Mouse (Mus musculus) hindlimb bud, embryonic 11.5 days (tissue): ENCODE results near the gene Abcg2.
"Not testable (repeated sequence)": the region's sequence is repeated elsewhere in the genome, so short reads cannot be mapped to it uniquely, and the experiment has no call there.

Experiments used
- DNase-seq: peaks from one replicate; pipeline ENCODE4 v3.0.0-alpha.2; 2012; ENCODE audit warnings: low read depth, low spot score; ENCODE audit errors: extremely low spot score

Gene Abcg2

DNA sequence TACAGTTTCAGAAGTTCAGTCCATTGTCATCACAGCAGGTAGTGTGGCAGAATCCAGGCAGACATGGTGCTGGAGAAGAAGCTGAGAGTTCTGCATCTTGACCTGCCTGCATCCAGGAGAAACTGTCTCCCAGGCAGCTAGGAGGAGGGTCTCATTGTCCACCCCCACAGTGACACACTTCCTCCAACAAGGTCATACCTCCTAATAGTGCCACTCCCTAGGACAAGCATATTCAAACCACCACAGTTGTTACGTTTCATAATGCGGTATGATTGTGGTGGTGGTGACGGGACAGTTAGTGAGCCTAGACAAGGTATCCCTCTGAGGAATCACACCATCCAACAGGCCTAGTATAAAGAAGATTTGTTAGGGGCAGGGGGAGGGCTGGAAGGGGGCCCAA is at the start of gene Abcg2:
TSS of gene Abcg2 (plus strand) at position 301 of the 400 bp plus-strand sequence.
- DNase-seq: not testable (repeated sequence)

DNA sequence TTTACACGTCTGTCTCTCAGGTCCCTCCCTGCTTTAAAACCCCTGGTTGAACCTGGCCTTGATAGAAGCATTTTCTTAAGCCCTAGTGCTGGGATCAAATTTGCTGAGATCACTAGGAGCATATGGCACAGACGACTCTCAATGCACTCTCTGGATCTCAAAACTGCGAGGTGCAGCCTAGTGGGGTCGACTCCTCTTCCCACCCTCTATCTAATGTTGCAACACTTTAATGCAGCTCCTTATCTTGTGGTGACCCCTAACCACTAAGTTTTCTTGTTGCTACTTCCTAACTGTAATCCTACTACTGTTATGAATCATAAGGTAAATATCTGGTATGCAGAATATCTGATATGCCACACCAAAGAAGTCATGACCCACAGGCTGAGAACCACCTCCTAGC is 44.1 kb upstream of the Abcg2 start:
- not testable (repeated sequence) for DNase-seq

DNA sequence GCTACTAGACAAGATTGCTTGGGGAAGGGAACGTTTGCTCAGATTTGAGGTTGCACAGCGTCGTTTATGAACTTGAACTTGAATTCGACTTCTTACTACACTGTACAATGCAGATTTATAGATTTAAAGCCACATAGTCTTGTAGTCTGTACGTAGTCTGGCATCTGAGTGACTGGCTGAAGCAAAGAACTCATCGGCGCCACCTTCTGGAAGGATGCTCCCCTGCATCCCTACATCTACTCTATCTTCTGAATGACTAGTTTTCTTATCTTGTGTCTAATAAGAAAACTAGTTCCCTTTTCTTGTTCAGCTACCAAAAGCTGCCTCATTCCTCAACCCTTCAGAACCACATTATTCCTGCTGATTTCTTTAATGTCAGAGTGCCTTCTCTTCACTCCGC is 41.5 kb upstream of the Abcg2 start:
- not testable (repeated sequence) for DNase-seq

DNA sequence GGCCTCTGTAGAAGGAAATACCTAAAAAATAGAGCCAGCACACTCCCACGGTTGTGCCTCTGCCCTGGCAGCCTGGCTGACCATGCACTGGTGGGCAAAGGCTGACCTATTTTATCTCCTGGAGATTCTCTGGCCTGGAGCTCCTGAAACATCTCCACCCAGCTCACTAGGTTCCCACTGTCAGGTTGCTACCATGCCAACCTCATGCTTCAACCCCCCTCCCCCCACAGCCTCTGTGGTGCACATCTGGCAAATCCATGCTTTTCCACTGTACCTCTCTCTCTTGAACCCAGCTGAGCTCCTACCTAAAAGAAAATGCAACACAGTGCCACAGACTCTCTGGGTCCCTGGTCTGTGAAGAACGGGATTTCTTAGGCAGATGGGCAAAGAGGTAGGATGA is 39.4 kb upstream of the Abcg2 start:
- not testable (repeated sequence) for DNase-seq

DNA sequence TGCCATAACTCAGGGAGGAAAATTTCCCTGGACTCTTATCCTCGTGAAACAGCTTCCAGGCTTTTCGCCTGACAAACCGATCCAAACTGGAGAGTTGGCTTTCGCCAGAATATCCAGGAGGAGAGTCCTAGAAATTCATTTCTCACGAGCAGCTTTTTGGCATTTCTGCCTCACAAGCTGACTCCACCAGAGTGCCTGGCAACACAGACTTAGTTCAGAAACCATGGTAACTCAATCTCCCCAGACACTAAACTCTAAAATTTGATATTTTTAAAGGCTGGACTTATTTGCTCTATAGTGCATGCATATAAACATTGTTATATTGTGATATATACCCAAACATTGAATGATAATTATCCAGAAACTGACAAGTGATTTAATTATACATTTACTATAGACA is 38.3 kb upstream of the Abcg2 start:
- not testable (repeated sequence) for DNase-seq

DNA sequence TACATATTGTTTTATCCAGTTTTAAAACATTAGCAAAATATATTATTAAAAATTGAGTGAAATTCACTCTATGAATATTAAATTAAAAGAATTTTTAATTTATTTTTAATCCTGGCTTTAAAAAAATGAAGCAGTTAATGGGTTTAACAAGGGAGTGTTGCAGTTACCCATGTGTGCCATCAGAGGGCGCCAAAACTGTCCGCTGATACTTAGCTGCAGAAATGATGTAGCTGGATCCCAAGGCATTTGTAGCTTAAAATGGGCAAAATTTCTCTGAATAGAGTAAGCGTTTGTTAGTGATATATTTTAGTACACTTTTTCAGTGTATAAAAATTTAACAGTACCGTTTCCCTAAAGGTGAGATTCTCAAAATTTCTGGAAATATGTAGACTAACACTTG is 37.5 kb upstream of the Abcg2 start:
- DNase-seq: peak; percentile 46

DNA sequence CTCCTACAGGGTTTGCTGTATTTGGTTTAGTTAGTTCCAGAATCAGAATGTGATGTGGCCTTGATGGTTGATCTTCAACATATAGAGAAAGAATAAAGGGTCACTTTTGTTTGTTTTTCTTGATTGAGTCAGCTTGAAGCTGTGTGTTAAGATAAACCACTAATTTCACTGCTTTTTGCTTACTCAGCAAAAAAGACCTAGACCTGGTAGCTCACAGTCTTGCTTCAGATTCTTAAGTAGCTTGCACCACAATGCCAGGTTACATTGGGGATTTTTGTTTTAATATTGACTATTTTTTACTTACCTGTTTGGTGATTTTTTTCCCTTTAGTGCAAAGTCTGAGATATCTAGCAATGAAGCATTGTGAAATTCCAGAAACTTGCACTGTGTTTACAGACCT is 30.5 kb upstream of the Abcg2 start:
- DNase-seq: not testable (repeated sequence)

DNA sequence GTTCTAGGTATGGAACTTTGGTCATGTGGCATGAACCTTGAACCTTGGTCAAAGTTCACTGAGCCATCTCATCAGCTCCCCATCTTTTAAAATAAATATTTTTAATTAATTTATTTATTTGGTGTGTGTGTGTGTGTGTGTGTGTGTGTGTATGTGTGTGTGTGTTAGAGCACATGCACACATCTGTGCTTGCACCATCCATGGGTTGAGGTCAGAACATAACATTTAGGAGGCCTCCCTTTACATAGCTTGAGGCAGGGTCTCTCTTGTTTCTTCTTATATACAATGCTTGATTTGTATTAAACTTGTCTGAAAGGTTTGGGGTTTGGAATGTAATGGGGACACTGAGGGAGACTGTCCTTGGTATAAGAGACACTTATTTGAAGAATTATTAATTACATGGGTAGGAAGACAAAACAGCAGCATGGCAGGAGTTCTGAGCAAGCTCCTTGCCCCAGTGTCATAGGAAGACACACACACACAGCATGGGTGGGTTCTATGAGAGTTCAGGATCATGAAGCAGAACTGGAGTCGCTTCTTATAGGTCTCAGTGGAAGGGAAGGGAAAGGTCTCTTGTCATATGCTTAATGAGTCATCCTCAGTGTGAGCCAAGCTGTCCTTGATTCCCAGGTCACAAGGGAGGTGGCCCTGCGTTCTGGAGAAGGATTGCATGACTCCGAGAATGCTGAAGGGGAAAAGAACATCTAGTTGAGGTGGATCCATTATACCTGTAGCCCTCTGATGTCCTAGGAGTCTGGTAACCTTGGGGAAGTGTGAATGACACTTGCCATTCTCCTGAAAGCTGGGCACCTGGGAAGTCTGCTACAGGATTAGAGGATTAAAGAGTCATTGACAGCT is 9.9 kb downstream of the Abcg2 start:
- DNase-seq: not testable (repeated sequence)

DNA sequence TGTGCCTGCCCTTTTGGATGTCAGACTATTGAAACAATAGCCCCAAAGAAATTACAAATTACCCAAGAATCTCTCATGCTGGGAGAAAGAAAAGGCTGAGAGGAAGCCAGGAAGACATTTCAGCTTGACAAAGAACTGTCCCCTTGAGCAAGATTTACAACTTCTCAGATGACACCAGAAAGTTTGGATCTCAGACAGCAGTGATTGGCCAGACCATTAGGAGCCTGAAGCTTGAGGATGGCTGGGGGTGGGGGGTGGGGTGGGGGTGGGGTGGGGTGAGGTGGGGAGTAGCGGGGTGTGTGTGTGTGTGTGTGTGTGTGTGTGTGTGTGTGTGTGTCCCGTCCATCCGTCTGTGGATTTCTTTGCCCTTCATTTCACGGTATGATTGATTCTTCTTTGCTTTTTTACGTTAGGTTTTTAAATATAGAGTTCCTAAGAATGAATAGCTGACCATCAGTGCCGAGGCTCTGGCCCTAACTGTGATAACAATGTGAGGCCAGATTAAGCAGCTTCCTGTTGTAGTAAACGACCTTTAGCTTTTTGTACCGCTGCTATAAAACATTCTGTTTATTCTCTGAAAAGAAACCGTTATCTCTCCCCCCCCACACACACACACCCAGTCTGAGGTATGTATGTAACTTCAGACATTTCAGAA is 11.4 kb downstream of the Abcg2 start:
- not testable (repeated sequence) for DNase-seq

DNA sequence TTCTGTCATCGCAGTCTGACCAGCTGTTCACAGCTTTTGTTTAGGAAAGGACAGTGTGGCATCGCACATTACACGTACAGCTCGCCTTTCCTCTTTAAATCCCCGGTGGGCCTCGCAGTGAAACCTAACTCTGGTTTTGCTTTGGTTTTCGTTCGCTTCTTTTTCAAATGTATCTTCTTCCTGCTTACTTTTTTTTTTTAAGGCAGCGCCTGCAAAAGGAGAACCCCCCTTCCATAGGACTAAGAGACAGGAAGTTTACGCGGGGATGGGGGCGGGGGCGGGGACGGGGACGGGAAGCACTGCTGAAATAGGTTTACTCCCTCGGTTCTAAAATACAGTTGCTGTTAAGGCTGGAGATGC is 12.0 kb downstream of the Abcg2 start:
- no peak for DNase-seq

DNA sequence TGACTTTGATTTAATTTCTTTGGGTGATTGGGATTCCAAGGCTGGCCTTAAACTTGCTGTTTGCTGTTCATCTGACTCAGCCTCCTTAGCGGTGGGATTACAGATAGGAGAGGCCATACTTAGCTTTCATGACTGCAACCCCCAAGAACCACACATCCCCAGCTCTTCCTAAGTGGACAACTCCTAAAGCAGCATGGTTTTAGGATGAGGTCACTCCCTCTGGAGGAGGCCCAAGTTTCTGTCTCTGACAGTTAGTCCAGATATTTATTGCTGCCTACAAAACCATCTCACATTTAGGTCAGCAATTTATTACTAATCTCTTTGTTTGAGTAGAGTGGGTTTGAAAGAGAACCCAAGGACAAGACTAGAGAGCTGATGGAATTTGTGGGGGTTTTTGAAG is 17.8 kb downstream of the Abcg2 start:
- DNase-seq: not testable (repeated sequence)

DNA sequence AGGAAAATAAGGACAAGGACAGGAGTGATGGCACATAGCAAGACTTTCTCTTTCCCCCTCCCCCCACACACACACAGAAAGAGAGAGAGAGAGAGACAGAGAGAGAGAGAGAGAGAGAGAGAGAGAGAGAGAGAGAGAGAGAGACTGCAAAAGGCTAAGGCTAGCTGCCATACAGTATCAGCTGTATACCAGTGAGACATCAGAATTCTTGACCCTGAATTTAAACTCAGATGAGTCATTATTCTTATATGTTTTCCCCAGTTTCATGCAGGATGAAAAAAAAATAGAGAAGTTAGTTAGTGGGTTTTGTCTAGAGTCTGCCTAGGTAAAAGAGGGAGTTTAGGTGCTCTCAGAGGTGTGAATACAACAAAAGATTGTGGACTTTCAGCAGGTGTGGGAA is 18.7 kb downstream of the Abcg2 start:
- DNase-seq: not testable (repeated sequence)

DNA sequence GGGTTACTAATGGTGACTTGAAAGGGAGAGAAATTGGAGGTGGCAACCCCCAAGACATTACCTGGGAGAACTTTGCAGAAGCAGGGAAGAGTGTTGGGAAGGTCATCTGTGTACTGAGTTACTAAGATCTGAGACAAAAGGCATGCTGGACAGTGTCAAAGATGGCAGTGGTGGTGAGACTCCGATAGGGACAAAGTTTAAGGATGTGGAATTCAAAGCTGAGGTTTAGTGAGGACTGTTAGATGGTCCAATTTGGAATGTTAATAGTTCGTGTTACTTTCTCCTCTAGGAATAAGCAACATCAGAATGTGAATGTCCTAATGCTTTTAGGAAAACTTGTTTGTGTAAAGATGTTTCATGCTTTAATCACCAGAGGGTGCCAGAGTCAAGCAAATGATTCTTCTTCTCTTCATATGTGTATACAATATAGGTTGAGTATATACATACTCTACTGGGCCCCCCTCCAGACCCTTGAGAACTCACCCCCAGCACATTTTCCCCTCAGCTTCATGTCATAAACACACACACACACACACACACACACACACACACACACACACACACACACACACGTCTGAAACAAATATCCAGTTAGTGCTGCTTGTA is 19.3 kb downstream of the Abcg2 start:
- DNase-seq: not testable (repeated sequence)

DNA sequence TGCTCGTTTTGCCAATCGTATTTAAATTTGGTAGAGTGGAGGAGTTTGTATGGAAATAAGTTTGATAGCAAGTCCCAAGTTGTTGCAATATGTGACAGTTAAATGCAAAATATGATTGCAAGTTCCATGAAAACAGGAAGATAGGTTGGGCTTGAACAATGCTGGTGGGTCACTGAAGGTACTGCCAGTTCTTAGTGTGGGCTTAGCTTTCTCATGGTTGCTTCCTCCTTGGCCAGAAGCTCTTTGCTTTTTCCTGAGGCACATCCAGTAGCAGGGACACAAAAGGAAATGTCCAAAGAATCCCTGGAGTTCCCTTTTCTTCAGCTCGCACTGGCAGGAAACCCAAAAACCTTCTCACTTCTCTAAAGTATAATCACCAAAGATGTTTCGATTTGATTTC is 22.3 kb downstream of the Abcg2 start:
- no peak for DNase-seq

DNA sequence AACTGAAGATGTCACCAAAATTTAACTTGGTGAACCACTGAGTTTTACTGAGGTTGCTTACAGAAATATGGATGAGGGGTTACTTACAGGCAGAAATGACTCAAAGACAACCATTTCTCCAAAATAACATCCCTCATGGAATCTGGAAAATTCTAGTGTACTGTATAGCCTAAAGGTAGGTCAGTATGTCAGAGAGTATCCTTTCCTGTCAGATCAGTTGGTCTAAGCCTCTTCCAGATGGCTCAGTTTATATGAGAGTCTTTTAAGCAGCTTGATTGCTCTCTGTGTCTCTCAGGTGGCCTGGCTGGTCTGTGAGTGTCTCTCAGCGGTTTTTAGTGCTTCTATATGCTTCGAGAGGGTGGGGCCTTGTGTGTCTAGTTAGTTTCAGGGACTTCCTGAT is 24.1 kb downstream of the Abcg2 start:
- DNase-seq: no peak

DNA sequence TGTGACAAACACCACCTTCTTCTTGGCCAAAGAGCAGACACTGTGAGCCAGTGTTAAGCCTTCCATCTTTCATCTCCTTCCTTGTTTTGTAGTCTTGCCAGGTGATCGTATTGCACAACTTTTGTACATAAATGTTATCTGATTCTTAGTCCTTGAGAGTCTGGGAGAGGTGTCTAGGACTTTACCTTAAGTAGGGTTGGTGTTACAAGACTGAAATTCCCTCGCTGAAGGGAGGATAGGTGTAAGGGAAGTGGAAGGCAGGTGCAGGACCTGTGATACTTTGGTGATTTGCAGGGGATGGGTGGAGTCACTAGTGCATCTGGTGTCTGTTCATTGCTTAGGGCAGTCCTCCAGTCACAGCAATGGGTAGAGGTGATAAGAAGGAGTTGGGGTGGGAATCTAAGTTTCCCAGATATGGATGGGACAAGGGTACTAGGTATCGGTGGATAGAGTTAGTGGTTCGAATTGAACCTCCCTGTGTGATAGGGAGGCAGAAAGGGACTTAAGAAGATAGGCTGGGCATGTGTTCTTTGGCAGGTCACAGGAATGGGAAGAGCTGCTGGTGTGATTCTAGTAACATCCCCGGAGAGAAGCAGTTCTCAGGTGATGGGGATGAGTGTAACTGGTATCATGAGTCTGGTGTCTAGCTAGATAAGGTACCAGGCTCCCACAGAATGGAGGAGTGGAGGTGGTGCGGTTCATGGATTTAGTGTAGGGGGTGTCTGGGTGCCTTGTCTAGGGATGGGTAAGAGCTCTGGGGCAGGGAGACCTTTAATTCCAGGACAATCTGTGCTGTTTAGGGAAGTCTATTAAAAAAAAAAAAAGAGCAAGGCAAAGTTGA is 25.8 kb downstream of the Abcg2 start:
- DNase-seq: no peak

DNA sequence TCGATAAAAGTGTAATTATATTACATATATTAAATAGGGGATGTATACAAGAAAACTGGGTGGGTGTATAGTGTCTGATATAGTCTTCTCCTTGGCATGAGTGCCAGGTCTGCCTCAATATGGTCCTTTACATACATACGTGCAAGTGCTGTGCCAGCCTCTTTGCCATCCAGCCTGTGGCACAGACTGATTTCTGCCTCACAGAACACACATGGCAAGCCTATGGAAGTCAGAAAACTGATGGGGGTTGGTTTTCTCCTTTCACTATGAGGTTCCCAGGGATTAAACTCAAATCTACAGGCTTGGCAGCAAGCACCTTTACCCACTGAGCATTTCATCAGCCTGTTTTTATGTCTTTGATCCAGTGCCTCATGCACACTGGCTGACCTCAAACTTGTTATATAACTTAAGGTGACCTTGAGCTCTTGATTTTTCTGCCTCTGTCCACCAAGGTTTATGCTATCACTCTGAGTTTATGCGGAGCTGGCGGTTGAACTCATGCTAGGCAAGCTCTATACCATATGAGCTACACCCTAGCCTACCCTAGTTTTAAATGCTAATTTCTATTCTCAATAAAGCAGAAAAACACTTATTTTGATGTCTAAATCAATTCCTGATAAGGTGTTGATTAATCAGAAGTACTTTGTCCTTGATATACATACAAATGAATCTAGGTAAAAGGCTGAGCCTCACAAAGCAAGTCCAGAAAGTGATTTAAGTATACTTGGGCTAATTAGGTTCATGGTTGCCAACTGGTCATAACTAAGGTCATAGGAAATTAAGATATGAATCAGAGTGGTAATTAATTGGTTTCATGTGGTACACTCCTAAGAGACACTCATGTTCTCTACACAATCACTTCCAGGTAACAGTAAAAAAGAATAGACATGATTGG is 26.7 kb downstream of the Abcg2 start:
- DNase-seq: no peak

DNA sequence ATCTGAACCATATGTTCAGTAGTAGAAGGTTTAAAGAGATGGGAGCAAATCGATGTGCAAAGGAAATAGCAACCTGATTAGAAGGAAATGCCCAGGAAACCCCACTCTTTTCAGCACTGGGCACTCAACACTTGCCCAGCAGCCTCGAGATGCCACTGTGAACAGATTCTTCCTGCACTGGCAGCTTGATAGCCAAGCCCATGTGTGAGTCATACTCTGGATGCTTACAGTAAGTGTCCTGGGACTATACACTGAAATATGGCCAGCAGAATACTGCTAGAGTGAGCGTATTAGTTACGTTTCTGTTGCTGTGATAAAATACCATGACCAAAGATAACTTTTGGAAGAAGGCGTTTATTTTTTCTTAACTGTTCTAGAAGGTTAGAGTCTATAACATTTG is 39.8 kb downstream of the Abcg2 start:
- DNase-seq: no peak

DNA sequence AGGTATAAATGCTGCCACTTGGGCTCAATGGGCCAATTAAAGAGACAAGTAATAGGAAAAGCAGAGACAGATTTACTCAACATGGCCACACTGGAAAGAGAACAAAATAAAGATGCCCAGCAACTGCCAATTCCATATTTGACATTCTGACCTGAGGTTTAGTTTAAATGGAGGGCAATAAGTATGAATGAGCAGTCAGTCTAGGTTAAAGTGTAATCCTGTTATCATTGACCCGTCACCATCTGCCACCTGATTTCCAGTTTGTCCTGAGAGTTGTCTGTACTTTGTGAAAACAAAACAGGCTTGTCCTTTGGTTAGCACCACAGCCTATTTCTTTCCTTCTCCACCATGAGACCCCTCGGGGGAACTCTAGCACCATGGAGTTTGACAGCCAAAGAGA is 44.9 kb downstream of the Abcg2 start:
- no peak for DNase-seq

DNA sequence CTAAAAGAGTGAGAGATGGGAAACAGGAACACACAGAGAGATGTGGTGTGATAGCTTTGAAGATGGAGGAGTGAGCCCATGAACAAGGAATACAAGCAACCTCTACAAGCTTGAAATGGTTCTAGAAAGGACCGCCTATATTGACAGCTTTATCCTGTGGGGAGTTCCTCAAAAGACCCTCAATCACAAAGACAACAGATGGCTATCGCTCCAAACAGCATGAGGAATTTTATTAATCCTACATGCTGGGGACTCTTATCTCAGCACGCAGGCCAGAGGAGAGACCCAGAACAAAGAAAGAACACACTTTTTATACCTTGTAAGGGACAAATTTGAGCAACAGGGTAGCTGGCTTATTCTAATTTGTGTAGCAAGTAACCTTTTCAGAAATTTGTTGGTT is 48.1 kb downstream of the Abcg2 start:
- DNase-seq: no peak
